Mouse (Mus musculus) WW6 (cell line): ENCODE measurements at regions not wholly inside any gene's neighbourhood (a gene's known extent, or its start where the extent isn't known, plus 50 kb on each side); places are given as distances from the start of the nearest gene placed in this dataset.
"Not testable (repeated sequence)": the region's sequence is repeated elsewhere in the genome, so short reads cannot be mapped to it uniquely, and the experiment has no call there.

Experiments
- DNase-seq: peaks from one replicate; pipeline ENCODE4 v3.0.0-alpha.2; 2013; ENCODE audit warnings: low read depth, low spot score

DNA sequence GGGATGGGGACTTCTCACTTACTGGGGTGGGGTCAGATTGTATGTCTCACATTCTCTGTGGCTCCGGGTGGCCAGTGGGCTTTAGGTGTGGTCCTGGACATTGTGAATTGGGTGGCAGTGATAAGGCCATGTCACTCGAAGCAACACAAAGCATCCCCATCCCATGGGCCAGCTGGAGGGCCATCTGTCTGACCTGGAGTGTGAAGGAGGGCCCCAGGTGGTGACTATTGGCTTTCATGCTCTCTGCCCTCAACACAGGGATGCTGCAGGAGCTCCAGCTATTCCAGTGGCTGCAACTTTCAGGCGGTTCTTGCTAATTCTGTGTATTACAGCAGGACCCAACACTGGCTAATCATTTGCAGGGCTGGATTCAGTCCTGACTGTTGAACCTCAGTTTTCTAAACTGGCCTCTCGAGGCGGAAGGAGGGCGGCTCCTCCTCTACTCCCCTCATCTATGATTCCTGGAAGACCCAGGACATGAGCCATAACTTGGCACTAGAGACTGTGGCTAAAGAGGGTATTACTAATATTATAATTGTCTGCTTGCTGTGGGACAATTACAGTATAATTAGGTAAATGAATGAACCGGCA is 64.1 kb downstream of the 9530068E07Rik start:
- DNase-seq, result no peak

GRCm38 (mm10) chr11:52471128-52471527 is 74.9 kb downstream of the 9530068E07Rik start:
- DNase-seq, result not testable (repeated sequence)

- DNase-seq, result not testable (repeated sequence)
These were observed 83.9 kb downstream of the 9530068E07Rik start for GRCm38 (mm10) chr11:52480111-52480510.

DNA sequence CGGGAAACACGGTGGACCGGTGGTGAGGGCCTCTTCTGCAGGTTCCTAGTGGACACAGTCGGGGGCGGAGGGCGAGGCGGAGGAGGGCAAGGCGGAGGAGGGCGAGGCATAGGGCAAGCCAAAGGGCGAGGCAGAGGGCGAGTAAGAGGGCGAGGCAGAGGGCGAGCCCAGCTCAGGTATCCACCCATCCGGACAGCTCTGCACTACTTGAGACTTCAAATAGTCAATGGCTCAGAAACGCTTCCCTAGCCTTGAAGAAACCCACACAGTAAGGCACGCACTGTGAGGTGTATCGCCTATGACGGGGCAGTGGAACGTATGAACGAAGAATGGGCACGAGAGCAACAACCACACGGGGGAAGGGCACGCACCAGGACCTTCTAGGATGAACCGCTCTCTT is 84.5 kb downstream of the 9530068E07Rik start:
- not testable (repeated sequence) for DNase-seq

- DNase-seq, result not testable (repeated sequence)
These were observed 87.3 kb downstream of the 9530068E07Rik start for GRCm38 (mm10) chr11:52483534-52483933.

GRCm38 (mm10) chr11:52488538-52488937 is 92.3 kb downstream of the 9530068E07Rik start:
- DNase-seq, result not testable (repeated sequence)

DNA sequence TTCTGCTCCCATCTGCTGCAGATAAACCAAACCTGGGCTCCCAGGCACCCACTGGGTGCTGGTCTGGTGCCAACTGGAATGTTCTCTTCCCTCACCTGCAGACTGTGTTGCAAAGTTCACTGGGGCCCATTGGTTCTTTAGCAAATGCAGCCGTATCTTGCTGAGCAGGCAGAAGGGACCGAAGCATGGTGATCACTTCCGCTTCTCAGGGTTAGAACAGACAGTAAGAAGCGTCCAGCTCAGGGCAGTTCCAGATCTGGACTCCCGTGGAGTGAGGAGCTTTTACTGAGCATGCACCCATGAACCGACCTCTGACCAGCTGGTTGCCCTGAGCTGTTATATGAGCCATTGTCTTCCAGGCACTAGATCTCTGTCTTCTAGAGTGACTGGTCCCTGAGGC is 97.1 kb downstream of the 9530068E07Rik start:
- no peak for DNase-seq

GRCm38 (mm10) chr11:52496908-52497307 is 100.7 kb downstream of the 9530068E07Rik start:
- no peak for DNase-seq

- no peak for DNase-seq
These were observed 106.6 kb downstream of the 9530068E07Rik start for GRCm38 (mm10) chr11:52502759-52503365.

DNA sequence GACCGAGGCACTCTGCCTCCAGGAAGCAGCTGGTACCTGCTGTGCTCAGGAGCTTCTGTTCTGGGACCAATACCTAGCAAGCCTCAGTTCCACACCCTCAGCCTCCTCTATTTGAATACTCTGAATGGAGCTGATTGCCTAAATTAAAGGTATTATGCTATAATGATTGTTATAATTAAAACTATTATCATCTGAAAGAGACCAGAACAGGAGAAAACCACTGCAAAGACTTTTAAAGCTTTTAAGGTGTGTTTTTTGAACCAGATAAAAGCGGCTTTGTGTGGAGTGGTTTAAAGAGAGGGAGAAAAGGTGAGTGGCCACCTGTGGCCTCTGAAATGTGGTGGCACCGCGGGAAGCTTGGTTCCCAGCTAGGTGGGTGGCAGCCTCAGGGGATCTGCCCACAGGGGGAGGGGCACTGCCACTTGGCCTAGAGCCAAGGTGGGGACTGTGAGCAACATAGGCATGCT is 115.6 kb downstream of the 9530068E07Rik start:
- DNase-seq, result peak; percentile 67

- DNase-seq, result no peak
These were observed 121.1 kb downstream of the 9530068E07Rik start for GRCm38 (mm10) chr11:52517330-52517729.

GRCm38 (mm10) chr11:52519877-52520276 is 123.6 kb downstream of the 9530068E07Rik start:
- no peak for DNase-seq

DNA sequence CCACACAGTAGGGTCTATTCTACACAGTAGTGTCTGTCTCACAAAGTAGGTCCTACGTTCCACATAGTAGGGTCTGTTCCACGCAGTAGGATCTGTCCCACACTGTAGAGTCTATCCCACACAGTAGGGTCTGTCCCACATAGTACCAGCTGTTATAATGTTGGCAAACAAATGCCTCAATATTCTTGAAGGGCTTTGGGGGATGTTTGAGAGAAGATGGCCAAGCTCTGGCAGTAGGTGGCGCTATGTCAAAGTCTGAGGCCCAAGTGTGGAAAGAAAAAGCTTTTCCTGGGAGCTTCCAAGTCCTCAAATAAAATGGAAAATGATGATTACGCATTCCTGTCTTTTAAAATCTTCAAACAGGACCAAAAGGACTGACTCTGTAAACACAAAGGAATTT is 125.7 kb downstream of the 9530068E07Rik start:
- no peak for DNase-seq

GRCm38 (mm10) chr11:52522384-52522783 is 126.2 kb downstream of the 9530068E07Rik start:
- no peak for DNase-seq

DNA sequence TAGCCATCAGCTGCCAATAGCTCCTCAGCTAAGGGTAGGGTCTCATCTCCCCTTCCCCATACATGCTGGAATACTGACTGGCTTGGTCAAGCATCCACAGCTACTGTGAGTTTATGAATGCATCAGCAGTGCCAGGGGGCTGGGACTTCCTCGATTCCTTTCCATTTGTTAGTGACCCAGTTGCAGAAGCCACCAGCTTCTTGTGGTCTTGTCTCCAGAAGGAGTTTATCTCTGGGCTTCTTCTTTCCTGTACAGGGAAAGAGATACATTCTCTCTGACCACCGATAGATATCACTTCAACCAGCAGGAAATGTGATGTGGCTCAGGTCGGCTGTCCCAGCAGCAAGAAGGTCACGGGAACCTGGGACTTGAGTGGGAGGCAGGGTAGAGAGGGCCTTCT is 127.0 kb downstream of the 9530068E07Rik start:
- DNase-seq, result no peak

- no peak for DNase-seq
These were observed 127.4 kb downstream of the 9530068E07Rik start for GRCm38 (mm10) chr11:52523671-52524070.

DNA sequence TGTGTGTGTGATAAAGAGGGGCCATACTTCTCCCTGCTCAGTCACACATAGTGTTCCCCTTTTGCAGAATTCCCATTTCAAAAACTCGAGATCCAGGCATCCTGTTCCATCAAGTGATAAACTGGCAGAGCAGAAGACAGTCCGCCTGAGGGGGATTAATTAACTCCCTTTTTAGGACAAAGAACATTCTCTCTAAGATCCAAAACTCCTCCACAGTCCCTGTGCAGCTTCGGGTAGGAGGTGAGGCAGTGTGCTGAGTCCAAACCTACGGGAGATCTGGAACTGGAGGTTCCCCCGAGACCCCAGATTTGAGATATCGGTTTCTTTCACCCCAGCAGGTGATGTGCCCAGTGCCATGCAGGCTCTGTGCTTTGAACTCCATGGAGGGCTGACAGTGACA is 129.2 kb downstream of the 9530068E07Rik start:
- DNase-seq, result no peak

GRCm38 (mm10) chr11:52526306-52526705 is 130.1 kb downstream of the 9530068E07Rik start:
- DNase-seq, result no peak

DNA sequence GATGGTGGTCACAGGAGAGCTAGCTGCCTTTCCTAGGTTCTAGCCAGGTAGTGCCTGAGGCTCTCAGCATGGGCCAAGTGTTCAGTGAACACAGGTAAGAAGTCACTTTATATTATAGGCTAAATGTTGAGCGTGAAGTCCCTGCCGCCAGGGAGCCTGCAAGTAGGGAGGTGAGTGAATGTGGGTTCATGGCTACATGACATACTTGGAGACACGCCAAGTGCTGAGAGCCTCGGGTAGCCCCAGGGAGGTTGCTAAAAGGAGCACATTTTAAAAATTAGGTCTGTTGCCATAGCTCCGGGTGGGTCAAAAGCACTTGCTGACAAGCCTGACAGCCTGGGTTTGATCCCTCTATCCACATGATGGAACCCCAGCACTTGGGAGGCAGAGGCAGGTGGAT is 137.2 kb downstream of the 9530068E07Rik start:
- DNase-seq, result no peak

DNA sequence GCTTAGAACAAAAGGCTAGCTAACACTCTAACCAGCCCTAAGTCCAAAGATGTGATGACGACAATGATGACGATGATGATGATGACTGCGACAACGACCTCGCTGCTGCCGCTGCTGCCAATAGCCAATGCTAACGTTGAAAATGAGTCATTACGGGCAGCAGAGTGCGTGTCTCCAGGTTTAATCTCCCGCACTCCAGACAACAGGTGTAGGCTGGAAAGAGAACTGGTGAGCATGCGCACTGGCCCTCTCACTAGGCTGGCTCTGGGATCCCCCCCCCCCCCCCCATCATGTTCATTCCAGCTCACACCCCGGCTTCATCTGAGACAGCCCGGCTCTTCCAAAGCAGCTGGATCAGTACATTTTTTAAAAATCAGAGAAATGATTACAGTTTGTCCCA is 138.4 kb downstream of the 9530068E07Rik start:
- DNase-seq, result no peak

- DNase-seq, result no peak
These were observed 140.0 kb downstream of the 9530068E07Rik start for GRCm38 (mm10) chr11:52536211-52536610.

DNA sequence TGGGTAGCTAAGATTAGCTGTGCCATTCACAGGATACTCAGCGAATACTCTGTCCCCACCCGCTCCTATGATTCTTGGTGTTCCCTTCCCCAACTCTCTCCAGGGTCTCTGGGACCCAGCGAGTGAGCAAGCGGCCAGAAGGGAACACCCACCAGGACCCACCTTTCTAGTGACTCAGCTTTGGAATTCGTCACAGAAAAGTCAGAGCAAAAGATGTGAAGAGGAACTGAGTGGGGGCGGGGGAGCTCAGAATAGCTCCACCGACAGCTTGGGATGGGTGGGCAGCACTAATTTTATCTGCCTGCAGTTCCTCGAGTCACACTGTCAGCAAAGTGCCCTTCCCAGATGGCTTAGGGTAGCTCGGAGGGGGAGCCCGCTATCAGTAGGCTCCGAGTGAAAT is 140.6 kb downstream of the 9530068E07Rik start:
- DNase-seq, result no peak

- no peak for DNase-seq
These were observed 141.7 kb downstream of the 9530068E07Rik start for GRCm38 (mm10) chr11:52537819-52538435.
